Mouse (Mus musculus) left cerebral cortex, postnatal 10 days (tissue): ENCODE measurements around the gene Krtap19-3. TPM values are rescaled to one million over a fixed set of nuclear protein-coding genes. Genes with fewer than 3 reads are reported as not detected.

ENCODE experiments used
- DNase-seq, 2 experiments: peaks; one replicate each; pipeline ENCODE4 v3.0.0; 2021 to 2022; ENCODE audit warnings: low spot score in 2 of 2, mixed read lengths in 1 of 2; ENCODE audit errors: extremely low spot score in 1 of 2
- intact Hi-C: fragments of 180-260 bp; cut with DNase I; formaldehyde crosslinking; loops from one replicate; pipeline ENCODE4 v1.15.1; 2025
- total RNA-seq, 2 experiments: library from RNA; stranded (reverse); gene quantifications; 2 replicates each; pipeline ENCODE4 v1.2.3; 2021

Gene Krtap19-3
- total RNA-seq, result not detected

- no peak for DNase-seq
- intact Hi-C loops, result no loop called here
These were observed at the start of gene Krtap19-3 for GRCm38 (mm10) chr16:88877938-88878337. Gene Krtap19-3 (minus strand): TSS chr16:88878038.

GRCm38 (mm10) chr16:88896357-88896756, 18.5 kb upstream of the Krtap19-3 start, which contains the start of gene Krtap19-5:
Gene Krtap19-5 (minus strand): TSS chr16:88896457.
- no peak for DNase-seq
- intact Hi-C loops, result no loop called here

DNA sequence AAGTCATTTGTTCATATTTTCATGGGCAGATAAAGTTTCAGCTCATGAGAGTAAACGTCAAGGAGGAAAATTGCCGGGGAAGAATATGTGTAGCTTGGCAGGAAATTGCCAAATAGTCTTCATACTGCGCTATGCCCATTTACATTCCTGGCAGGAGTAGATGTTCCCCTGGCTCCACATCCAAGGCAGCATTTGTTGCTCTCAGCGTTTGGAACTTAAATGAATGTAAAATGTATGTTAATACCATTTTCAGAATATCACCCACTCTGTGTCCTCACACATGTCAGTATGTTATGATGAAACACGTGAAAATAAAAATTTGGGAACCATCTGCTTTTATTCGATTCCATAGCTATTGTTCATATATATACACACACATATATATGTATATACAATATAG, 9.0 kb upstream of the Krtap19-3 start:
- no peak for DNase-seq
- intact Hi-C loops, result no loop called here

- no peak for DNase-seq
- intact Hi-C loops, result no loop called here
These were observed 7.2 kb upstream of the Krtap19-3 start, which contains the start of gene Krtap19-4 for GRCm38 (mm10) chr16:88884989-88885388. Gene Krtap19-4 (minus strand): TSS chr16:88885089.

DNA sequence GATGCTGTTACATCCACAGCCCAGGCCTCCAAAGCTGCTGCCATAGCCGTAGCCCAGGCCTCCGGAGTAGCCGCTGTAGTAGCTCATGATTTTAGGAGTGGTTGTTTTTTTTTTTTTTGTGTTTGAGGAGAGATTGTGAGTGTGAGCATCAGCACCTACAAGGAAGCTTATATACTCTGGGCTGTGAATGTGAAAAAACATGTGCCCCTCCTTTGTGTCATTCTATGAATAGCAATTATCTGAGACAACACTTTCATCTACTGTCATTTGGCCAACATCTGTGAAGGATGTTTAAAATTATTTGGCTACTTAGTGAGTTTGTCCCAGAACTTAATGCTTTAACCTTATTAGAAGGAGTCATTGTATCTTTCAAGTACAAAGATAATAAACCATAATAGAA, 3.7 kb downstream of the Krtap19-3 start, which contains the start of gene Krtap19-2:
Krtap19-2 (minus strand) TSS at position 101 of the 400 bp plus-strand sequence.
- no peak for DNase-seq
- intact Hi-C loops, result no loop called here

GRCm38 (mm10) chr16:88869311-88869710, 8.5 kb downstream of the Krtap19-3 start, which contains the start of gene Krtap19-1:
Gene Krtap19-1 (minus strand): TSS chr16:88869411.
- DNase-seq, result no peak
- intact Hi-C loops, result no loop called here

DNA sequence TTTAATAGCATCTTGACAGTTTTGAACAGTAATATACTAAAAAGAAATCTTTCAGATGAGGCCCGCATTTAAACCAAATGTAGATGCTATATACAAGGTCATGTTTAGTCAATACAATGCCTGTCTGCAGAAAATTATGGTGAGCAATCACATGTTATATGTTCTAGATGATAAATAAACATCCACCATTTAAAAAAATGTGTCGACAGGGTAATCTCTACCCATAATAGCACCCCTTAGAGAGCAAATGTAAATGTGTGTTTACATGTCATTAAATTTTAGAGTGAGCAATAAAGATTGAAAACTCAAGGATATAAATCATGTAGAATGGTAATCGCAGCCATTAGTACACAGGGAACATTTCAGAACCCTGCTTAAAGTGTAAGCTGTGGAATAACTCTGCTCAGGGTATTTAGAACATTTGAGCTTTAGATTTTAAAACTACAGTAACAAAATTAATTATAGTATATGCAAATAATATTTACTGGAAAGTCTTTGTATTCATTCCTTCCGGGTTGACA, 12.9 kb downstream of the Krtap19-3 start:
- no peak for DNase-seq
- intact Hi-C loops, result no loop called here

GRCm38 (mm10) chr16:88851450-88851849, 26.4 kb downstream of the Krtap19-3 start:
- DNase-seq, result no peak

DNA sequence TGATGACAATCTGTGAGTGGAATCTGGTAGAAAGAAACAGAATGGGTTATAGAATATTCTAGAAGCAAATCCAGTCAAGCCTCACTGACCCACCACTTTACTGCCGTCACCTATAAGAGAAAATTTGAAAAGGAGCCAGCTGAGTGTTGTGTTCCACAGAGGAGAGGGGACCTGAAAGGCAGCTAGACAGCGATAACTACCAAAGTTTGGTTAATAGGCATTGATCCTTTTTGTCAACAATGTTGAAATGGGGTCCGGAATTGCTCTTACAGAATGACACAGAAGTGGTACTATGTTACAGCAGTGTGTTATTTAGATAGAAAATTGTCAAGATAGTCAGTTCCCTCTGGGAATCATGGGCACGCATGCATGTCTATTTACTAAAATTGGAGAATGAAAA, 29.3 kb downstream of the Krtap19-3 start:
- intact Hi-C loops, result no loop called here
- no peak for DNase-seq

More at GRCm38 (mm10) chr16:88851450-88851849, 26.4 kb downstream of the Krtap19-3 start:
- intact Hi-C loops, result no loop called here

- DNase-seq, result no peak
- intact Hi-C loops, result no loop called here
These were observed 30.5 kb downstream of the Krtap19-3 start for GRCm38 (mm10) chr16:88847363-88847762.

Other genes with a start within 250 kb of the Krtap19-3 start
- not detected for gene Krtap26-1, start 230.2 kb downstream of the Krtap19-3 start, total RNA-seq
- gene Krtap27-1, start 206.4 kb downstream of the Krtap19-3 start, total RNA-seq, result not detected
- gene 2310061N02Rik, start 170.1 kb downstream of the Krtap19-3 start, total RNA-seq, result not detected
- not detected for gene Krtap13-1, start 149.2 kb downstream of the Krtap19-3 start, total RNA-seq
- not detected for gene Krtap13, start 126.4 kb downstream of the Krtap19-3 start, total RNA-seq
- not detected for gene 2310034C09Rik, start 119.2 kb downstream of the Krtap19-3 start, total RNA-seq
- not detected for gene 2310057N15Rik, start 103.8 kb downstream of the Krtap19-3 start, total RNA-seq
- gene Gm5965, start 100.1 kb downstream of the Krtap19-3 start, total RNA-seq, result not detected
- gene Gm20741, start 65.8 kb downstream of the Krtap19-3 start, total RNA-seq, result not detected
- gene Krtap15, start 57.8 kb downstream of the Krtap19-3 start, total RNA-seq, result not detected
- gene Krtap14, start 51.9 kb downstream of the Krtap19-3 start, total RNA-seq, result not detected
- gene Krtap19-1, start 8.6 kb downstream of the Krtap19-3 start, total RNA-seq, result not detected
- gene Krtap19-2, start 3.8 kb downstream of the Krtap19-3 start, total RNA-seq, result not detected
- not detected for gene Krtap19-4, start 7.1 kb upstream of the Krtap19-3 start, total RNA-seq
- gene Krtap19-5, start 18.4 kb upstream of the Krtap19-3 start, total RNA-seq, result not detected
- gene Krtap19-9b, start 54.2 kb upstream of the Krtap19-3 start, total RNA-seq, result not detected
- not detected for gene Krtap16-3, start 84.8 kb upstream of the Krtap19-3 start, total RNA-seq
- gene Krtap22-2, start 132.7 kb upstream of the Krtap19-3 start, total RNA-seq, result not detected
- not detected for gene Gm10229, start 137.2 kb upstream of the Krtap19-3 start, total RNA-seq
- gene Krtap6-1, start 153.7 kb upstream of the Krtap19-3 start, total RNA-seq, result not detected
- gene Gm10228, start 163.4 kb upstream of the Krtap19-3 start, total RNA-seq, result not detected
- not detected for gene Krtap6-5, start 169.8 kb upstream of the Krtap19-3 start, total RNA-seq
- not detected for gene 1110025L11Rik, start 186.0 kb upstream of the Krtap19-3 start, total RNA-seq
- not detected for gene Krtap6-3, start 206.0 kb upstream of the Krtap19-3 start, total RNA-seq